Mouse (Mus musculus): ENCODE measurements around the gene Cdk15.

- TF ChIP-seq POLR2A (IDR thresholded peaks at IDR 0.05; ENCODE audit: insufficient read depth, low read depth, low read length) (no peak), EP300 (IDR thresholded peaks at IDR 0.05; ENCODE audit: insufficient read depth, low read depth, low read length) (no peak)
These were observed 9.1 kb upstream of the Cdk15 start for GRCm38 (mm10) chr1:59247602-59248001.
